Mouse (Mus musculus) lung, postnatal 0 days (tissue): ENCODE data around the gene Abhd12.

Experiments used
- CTCF ChIP-seq: IDR thresholded peaks from 2 replicates; pipeline ENCODE4 v1.5.1; 2016; ENCODE audit warnings: antibody characterized with exemption, mild to moderate bottlenecking
- EP300 ChIP-seq: IDR thresholded peaks from 2 replicates; pipeline ENCODE4 v1.6.1; 2016; ENCODE audit warnings: antibody characterized with exemption, mild to moderate bottlenecking, control low read depth

GRCm38 (mm10) chr2:150841109-150841508, 63.4 kb downstream of the Abhd12 start:
- TF ChIP-seq CTCF (no peak), EP300 (no peak)
